Mouse (Mus musculus) limb, embryonic 15.5 days (tissue): ENCODE results near the gene Dync1i1. TPM values are rescaled to one million over a fixed set of nuclear protein-coding genes. Genes with fewer than 3 reads are reported as not detected.

Experiments
- ATAC-seq: fragments of 200-750 bp; cut with Nextera tagmentation; 2 replicates; pipeline ENCODE4 v1.8.0; 2017; ENCODE audit warnings: low read depth, moderate TSS enrichment; ENCODE audit not compliant: insufficient number of reproducible peaks, low FRiP score, low TSS enrichment
- H3K27ac ChIP-seq: fragments of 300-500 bp; sonication (generic); 2 replicates; pipeline ENCODE4 v1.5.1; 2015; ENCODE audit warnings: moderate library complexity, mild to moderate bottlenecking, inconsistent platforms
- H3K27me3 ChIP-seq: fragments of 300-500 bp; sonication (generic); 2 replicates; pipeline ENCODE4 v1.6.1; 2015; ENCODE audit warnings: inconsistent platforms
- H3K36me3 ChIP-seq: fragments of 300-500 bp; sonication (generic); 2 replicates; pipeline ENCODE4 v1.6.1; 2015; ENCODE audit warnings: inconsistent platforms
- H3K4me1 ChIP-seq: fragments of 300-500 bp; sonication (generic); 2 replicates; pipeline ENCODE4 v1.6.1; 2015; ENCODE audit warnings: inconsistent platforms
- H3K4me2 ChIP-seq: fragments of 300-500 bp; sonication (generic); 2 replicates; pipeline ENCODE4 v1.6.1; 2015; ENCODE audit warnings: mild to moderate bottlenecking, inconsistent platforms
- H3K4me3 ChIP-seq: fragments of 300-500 bp; sonication (generic); 2 replicates; pipeline ENCODE4 v1.5.1; 2015; ENCODE audit warnings: mild to moderate bottlenecking, inconsistent platforms
- H3K9ac ChIP-seq: fragments of 300-500 bp; sonication (generic); 2 replicates; pipeline ENCODE4 v1.6.1; 2015; ENCODE audit warnings: inconsistent platforms
- H3K9me3 ChIP-seq: fragments of 300-500 bp; sonication (generic); 2 replicates; pipeline ENCODE4 v1.6.1; 2016; ENCODE audit warnings: inconsistent platforms
- WGBS: fragments of 180-500 bp; shearing (Covaris S2); methylation state at CpG from one replicate; pipeline ENCODE4 v1.1.7; 2015; 5-methylcytosine and 5-hydroxymethylcytosine counted together
- polyA plus RNA-seq: library from polyadenylated mRNA; unstranded; fragments of >200 nt; fragmentation: Nextera tagmentation; extraction: Ambion mirVana; gene quantifications from 2 replicates; pipeline ENCODE4 v1.2.1, GENCODE M21; 2015

Gene Dync1i1
- polyA plus RNA-seq, 1 experiment from 2014 or later = 8.6 TPM

GRCm38 (mm10) chr6:5949812-5950392 lies 224.5 kb downstream of the Dync1i1 start:
- Histone ChIP-seq H3K9ac (no peak overlapping the region), H3K9me3 (no peaks in the 10 kb centered on the region), H3K4me1 (no peaks in the 10 kb centered on the region), H3K4me3 (no peak overlapping the region), H3K27me3 (no peaks in the 10 kb centered on the region), H3K27ac (no peak overlapping the region), H3K36me3 (no peaks in the 10 kb centered on the region), H3K4me2 (no peak overlapping the region)
- ATAC-seq = no peak
- WGBS = 52% methylated on average over 9 of the region's 9 CpGs

- Histone ChIP-seq H3K4me2 (no peak overlapping the region), H3K9me3 (no peaks in the 10 kb centered on the region), H3K36me3 (no peaks in the 10 kb centered on the region), H3K27ac (no peak overlapping the region), H3K4me3 (no peak overlapping the region), H3K4me1 (0 out of 2 replicates have a peak, but pooled peaks cover 9% of the 10 kb centered on the region), H3K9ac (no peak overlapping the region), H3K27me3 (no peaks in the 10 kb centered on the region)
- no peak for ATAC-seq
- WGBS = 35% methylated on average over 10 of the region's 10 CpGs
These were observed 231.0 kb downstream of the Dync1i1 start for GRCm38 (mm10) chr6:5956316-5956913.

GRCm38 (mm10) chr6:5960728-5961127 lies 235.3 kb downstream of the Dync1i1 start:
- Histone ChIP-seq H3K4me1 (0 out of 2 replicates have a peak, but pooled peaks cover 9% of the 10 kb centered on the region), H3K36me3 (no peaks in the 10 kb centered on the region), H3K27ac (no peak overlapping the region), H3K9me3 (no peaks in the 10 kb centered on the region), H3K27me3 (no peaks in the 10 kb centered on the region), H3K4me3 (no peak overlapping the region), H3K4me2 (no peak overlapping the region), H3K9ac (no peak overlapping the region)
- 41% methylated on average over 4 of the region's 4 CpGs for WGBS
- ATAC-seq = no peak

- Histone ChIP-seq H3K4me1 (peaks cover 5% of the 10 kb centered on the region; the same call in 1 of the 2 replicates), H3K4me3 (no peak overlapping the region), H3K9ac (no peak overlapping the region), H3K27ac (no peak overlapping the region), H3K4me2 (no peak overlapping the region), H3K27me3 (no peaks in the 10 kb centered on the region), H3K36me3 (no peaks in the 10 kb centered on the region), H3K9me3 (no peaks in the 10 kb centered on the region)
- 93% methylated on average over 3 of the region's 3 CpGs for WGBS
- no peak for ATAC-seq
These were observed 236.5 kb downstream of the Dync1i1 start for GRCm38 (mm10) chr6:5961960-5962359.

- Histone ChIP-seq H3K4me2 (no peak overlapping the region), H3K27ac (peak overlapping the region; percentile 39; the same call in 1 of the 2 replicates), H3K9me3 (no peaks in the 10 kb centered on the region), H3K9ac (no peak overlapping the region), H3K36me3 (no peaks in the 10 kb centered on the region), H3K4me1 (peaks cover 11% of the 10 kb centered on the region; the same call in 1 of the 2 replicates), H3K4me3 (no peak overlapping the region), H3K27me3 (no peaks in the 10 kb centered on the region)
- no peak for ATAC-seq
- 86% methylated on average over 7 of the region's 7 CpGs for WGBS
These were observed 240.9 kb downstream of the Dync1i1 start for GRCm38 (mm10) chr6:5966376-5966775.

GRCm38 (mm10) chr6:5966806-5967445 lies 241.5 kb downstream of the Dync1i1 start:
- no peak overlapping the region for H3K4me3 ChIP-seq
- H3K9ac ChIP-seq = no peak overlapping the region
- no peaks in the 10 kb centered on the region for H3K36me3 ChIP-seq
- H3K9me3 ChIP-seq = no peaks in the 10 kb centered on the region
- H3K27me3 ChIP-seq = no peaks in the 10 kb centered on the region
- no peak overlapping the region for H3K4me2 ChIP-seq
- 54% methylated on average over 8 of the region's 8 CpGs for WGBS
- peaks cover 11% of the 10 kb centered on the region; the same call in 1 of the 2 replicates for H3K4me1 ChIP-seq
- peak overlapping the region; percentile 39 for H3K27ac ChIP-seq
- ATAC-seq = no peak

- H3K4me1 ChIP-seq = peaks cover 11% of the 10 kb centered on the region; the same call in 1 of the 2 replicates
- H3K4me3 ChIP-seq = no peak overlapping the region
- no peaks in the 10 kb centered on the region for H3K27me3 ChIP-seq
- 0 out of 2 replicates have a peak, but pooled peaks have one; percentile 30 for ATAC-seq
- WGBS = 27% methylated on average over 4 of the region's 4 CpGs
- peak overlapping the region; percentile 39 for H3K27ac ChIP-seq
- H3K9ac ChIP-seq = no peak overlapping the region
- no peak overlapping the region for H3K4me2 ChIP-seq
- no peaks in the 10 kb centered on the region for H3K36me3 ChIP-seq
- no peaks in the 10 kb centered on the region for H3K9me3 ChIP-seq
These were observed 242.1 kb downstream of the Dync1i1 start for GRCm38 (mm10) chr6:5967545-5967944.

GRCm38 (mm10) chr6:5969613-5970012 lies 244.2 kb downstream of the Dync1i1 start:
- Histone ChIP-seq H3K36me3 (no peaks in the 10 kb centered on the region), H3K4me1 (peaks cover 11% of the 10 kb centered on the region; the same call in 1 of the 2 replicates), H3K27ac (no peak overlapping the region), H3K9me3 (no peaks in the 10 kb centered on the region), H3K4me2 (no peak overlapping the region), H3K9ac (no peak overlapping the region), H3K4me3 (no peak overlapping the region), H3K27me3 (no peaks in the 10 kb centered on the region)
- no peak for ATAC-seq
- 79% methylated on average over 8 of the region's 8 CpGs for WGBS

- no peak for ATAC-seq
- H3K27me3 ChIP-seq = no peaks in the 10 kb centered on the region
- 0 out of 2 replicates have a peak, but pooled peaks cover 3% of the 10 kb centered on the region for H3K4me1 ChIP-seq
- H3K27ac ChIP-seq = no peak overlapping the region
- no peaks in the 10 kb centered on the region for H3K36me3 ChIP-seq
- no peak overlapping the region for H3K4me2 ChIP-seq
- H3K9me3 ChIP-seq = no peaks in the 10 kb centered on the region
- H3K4me3 ChIP-seq = no peak overlapping the region
- no peak overlapping the region for H3K9ac ChIP-seq
- 48% methylated on average over 4 of the region's 4 CpGs for WGBS
These were observed 250.8 kb downstream of the Dync1i1 start for GRCm38 (mm10) chr6:5976241-5976640.

- no peak overlapping the region for H3K27ac ChIP-seq
- ATAC-seq = no peak
- no peaks in the 10 kb centered on the region for H3K9me3 ChIP-seq
- no peaks in the 10 kb centered on the region for H3K36me3 ChIP-seq
- peaks cover 7% of the 10 kb centered on the region for H3K4me1 ChIP-seq
- no peak overlapping the region for H3K4me2 ChIP-seq
- no peak overlapping the region for H3K9ac ChIP-seq
- H3K4me3 ChIP-seq = no peak overlapping the region
- WGBS = 38% methylated on average over 15 of the region's 15 CpGs
- no peaks in the 10 kb centered on the region for H3K27me3 ChIP-seq
These were observed 251.9 kb downstream of the Dync1i1 start for GRCm38 (mm10) chr6:5977238-5977920.

- WGBS = 42% methylated on average over 6 of the region's 6 CpGs
- H3K9me3 ChIP-seq = no peaks in the 10 kb centered on the region
- 0 out of 2 replicates have a peak, but pooled peaks cover 3% of the 10 kb centered on the region for H3K27me3 ChIP-seq
- peaks cover 22% of the 10 kb centered on the region for H3K4me1 ChIP-seq
- no peak overlapping the region for H3K4me3 ChIP-seq
- no peaks in the 10 kb centered on the region for H3K36me3 ChIP-seq
- H3K4me2 ChIP-seq = no peak overlapping the region
- H3K27ac ChIP-seq = peak overlapping the region; percentile 77
- no peak overlapping the region for H3K9ac ChIP-seq
- no peak for ATAC-seq
These were observed 265.8 kb downstream of the Dync1i1 start for GRCm38 (mm10) chr6:5991243-5991642.
